Mouse (Mus musculus) CH12.LX (cell line): Measurements from ENCODE around the gene Csad. TPM values are rescaled to one million over a fixed set of nuclear protein-coding genes. Genes with fewer than 3 reads are reported as not detected.

Experiments
- DNase-seq: peaks from one replicate; pipeline ENCODE4 v3.0.0-alpha.2; 2013; ENCODE audit errors: extremely low read depth
- H3K27ac ChIP-seq: 2 replicates; pipeline ENCODE4 v1.5.1; 2012; ENCODE audit warnings: low read depth, mild to moderate bottlenecking, control low read depth, moderate library complexity; ENCODE audit not compliant: insufficient read depth
- H3K27me3 ChIP-seq: replicated peaks from 2 replicates; pipeline ENCODE3; 2012; ENCODE audit warnings: inconsistent platforms
- H3K36me3 ChIP-seq, 2 experiments: replicated peaks in 1 of 2; 2 replicates each; pipeline versions ENCODE3 to v1.6.1; 2012; ENCODE audit warnings: inconsistent platforms in 1 of 2, low read length in 1 of 2, mild to moderate bottlenecking in 1 of 2, mixed read lengths in 1 of 2, moderate library complexity in 1 of 2; ENCODE audit not compliant: control insufficient read depth in 1 of 2, insufficient read depth in 1 of 2
- H3K4me1 ChIP-seq, 2 experiments: 2 replicates each; pipeline ENCODE4 v1.6.1; 2012; ENCODE audit warnings: inconsistent platforms in 1 of 2, moderate library complexity in 1 of 2; ENCODE audit not compliant: insufficient read depth in 2 of 2, control insufficient read depth in 1 of 2
- H3K4me2 ChIP-seq: 2 replicates; pipeline ENCODE4 v1.6.1; 2012; ENCODE audit warnings: low read depth, mild to moderate bottlenecking, control low read depth; ENCODE audit not compliant: poor library complexity, insufficient read depth, severe bottlenecking
- H3K4me3 ChIP-seq, 3 experiments: fragments of 150-350 bp in 1 of 3; sonication (generic) in 1 of 3; replicated peaks in 1 of 3; 2 replicates each; pipeline versions ENCODE3 to v1.5.1; 2011 to 2012; ENCODE audit warnings: low read depth in 2 of 3, low read length in 2 of 3, mild to moderate bottlenecking in 2 of 3, moderate library complexity in 2 of 3, control low read depth in 1 of 3, improper control_type of control experiment in 1 of 3, inconsistent platforms in 1 of 3, mixed read lengths in 1 of 3; ENCODE audit not compliant: poor library complexity in 1 of 3
- H3K79me2 ChIP-seq: replicated peaks from 2 replicates; pipeline ENCODE4 v1.6.1; 2012; ENCODE audit warnings: mild to moderate bottlenecking, moderate library complexity; ENCODE audit not compliant: control insufficient read depth, poor library complexity, insufficient read depth, severe bottlenecking; ENCODE audit errors: extremely low read depth
- H3K9ac ChIP-seq: 2 replicates; pipeline ENCODE4 v1.6.1; 2012; ENCODE audit warnings: low read depth, mild to moderate bottlenecking, control low read depth, moderate library complexity; ENCODE audit not compliant: insufficient read depth
- H3K9me3 ChIP-seq: replicated peaks from 2 replicates; pipeline ENCODE3; 2012; ENCODE audit warnings: low read length, inconsistent platforms, mixed read lengths
- CTCF ChIP-seq, 2 experiments: IDR thresholded peaks in 1 of 2; conservative IDR thresholded peaks in 1 of 2; 2 replicates each; pipeline ENCODE4 v1.5.1; 2011 to 2012; ENCODE audit warnings: low read depth in 2 of 2, low read length in 2 of 2, improper control_type of control experiment in 1 of 2, inconsistent platforms in 1 of 2, mild to moderate bottlenecking in 1 of 2, moderate library complexity in 1 of 2
- GABPA ChIP-seq: IDR thresholded peaks from 2 replicates; pipeline ENCODE4 v1.6.1; 2012; ENCODE audit warnings: low read depth, low read length, improper control_type of control experiment, inconsistent platforms; ENCODE audit not compliant: insufficient replicate concordance
- HCFC1 ChIP-seq: IDR thresholded peaks from 2 replicates; pipeline ENCODE4 v1.6.1; 2012; ENCODE audit warnings: low read depth, mild to moderate bottlenecking, inconsistent platforms, low read length, improper control_type of control experiment
- MAFK ChIP-seq: IDR thresholded peaks from 2 replicates; pipeline ENCODE4 v1.6.1; 2011; ENCODE audit warnings: low read length, improper control_type of control experiment; ENCODE audit not compliant: insufficient replicate concordance
- MEF2A ChIP-seq: IDR thresholded peaks from 2 replicates; pipeline ENCODE4 v1.6.1; 2014; ENCODE audit warnings: low read depth, mild to moderate bottlenecking, inconsistent platforms, low read length, improper control_type of control experiment, borderline replicate concordance
- PAX5 ChIP-seq: IDR thresholded peaks from 2 replicates; pipeline ENCODE4 v1.6.1; 2012; ENCODE audit warnings: low read length, inconsistent platforms, mixed read lengths
- POLR2A ChIP-seq: IDR thresholded peaks from 2 replicates; pipeline ENCODE4 v1.6.1; 2011; ENCODE audit warnings: low read depth, mild to moderate bottlenecking, improper control_type of control experiment, low read length
- RCOR1 ChIP-seq: conservative IDR thresholded peaks from 2 replicates; pipeline ENCODE4 v1.6.1; 2012; ENCODE audit warnings: low read depth, mild to moderate bottlenecking, inconsistent platforms, low read length, improper control_type of control experiment
- SIN3A ChIP-seq: IDR thresholded peaks from 2 replicates; pipeline ENCODE4 v1.6.1; 2012; ENCODE audit warnings: low read length, improper control_type of control experiment, inconsistent platforms
- SMC3 ChIP-seq: IDR thresholded peaks from 2 replicates; pipeline ENCODE4 v1.6.1; 2011; ENCODE audit warnings: low read depth, low read length, improper control_type of control experiment
- TBP ChIP-seq: conservative IDR thresholded peaks from 2 replicates; pipeline ENCODE4 v1.6.1; 2011; ENCODE audit warnings: low read depth, low read length, improper control_type of control experiment
- ZC3H11A ChIP-seq: IDR thresholded peaks from 2 replicates; pipeline ENCODE4 v1.6.1; 2012; ENCODE audit warnings: low read depth, mild to moderate bottlenecking, inconsistent platforms, low read length, improper control_type of control experiment
- dilution Hi-C: fragments of 300-500 bp; cut with MboI; formaldehyde crosslinking; loops from 2 replicates; pipeline ENCODE4 v1.14.3; 2020; ENCODE audit warnings: low sequenced_read_pairs; ENCODE audit not compliant: extremely low pct_unique_long_range_greater_than_20kb, extremely low pct_ligation_motif_present
- in situ Hi-C: fragments of 300-500 bp; cut with MboI; formaldehyde crosslinking; loops from 3 replicates; pipeline ENCODE4 v1.14.3; 2019; ENCODE audit warnings: low sequenced_read_pairs, low pct_ligation_motif_present, low pct_unique_long_range_greater_than_20kb, mixed read lengths
- polyA plus RNA-seq: library from polyadenylated mRNA; unstranded; fragments of >175 nt; gene quantifications from 2 replicates; pipeline ENCODE4 v1.2.1, GENCODE M21; 2012; ENCODE audit warnings: low read depth; ENCODE audit not compliant: insufficient read length
- total RNA-seq, 2 experiments: library from RNA; depleted of rRNA; stranded (reverse); fragments of 300-350 nt in 1 of 2; fragments of >200 nt in 1 of 2; gene quantifications; 2 replicates each; pipeline ENCODE4 v1.2.3; 2012 to 2014

The Csad gene
- total and polyA plus RNA-seq, 3 experiments = 3.7 to 4.7 (median 3.8) TPM

DNA sequence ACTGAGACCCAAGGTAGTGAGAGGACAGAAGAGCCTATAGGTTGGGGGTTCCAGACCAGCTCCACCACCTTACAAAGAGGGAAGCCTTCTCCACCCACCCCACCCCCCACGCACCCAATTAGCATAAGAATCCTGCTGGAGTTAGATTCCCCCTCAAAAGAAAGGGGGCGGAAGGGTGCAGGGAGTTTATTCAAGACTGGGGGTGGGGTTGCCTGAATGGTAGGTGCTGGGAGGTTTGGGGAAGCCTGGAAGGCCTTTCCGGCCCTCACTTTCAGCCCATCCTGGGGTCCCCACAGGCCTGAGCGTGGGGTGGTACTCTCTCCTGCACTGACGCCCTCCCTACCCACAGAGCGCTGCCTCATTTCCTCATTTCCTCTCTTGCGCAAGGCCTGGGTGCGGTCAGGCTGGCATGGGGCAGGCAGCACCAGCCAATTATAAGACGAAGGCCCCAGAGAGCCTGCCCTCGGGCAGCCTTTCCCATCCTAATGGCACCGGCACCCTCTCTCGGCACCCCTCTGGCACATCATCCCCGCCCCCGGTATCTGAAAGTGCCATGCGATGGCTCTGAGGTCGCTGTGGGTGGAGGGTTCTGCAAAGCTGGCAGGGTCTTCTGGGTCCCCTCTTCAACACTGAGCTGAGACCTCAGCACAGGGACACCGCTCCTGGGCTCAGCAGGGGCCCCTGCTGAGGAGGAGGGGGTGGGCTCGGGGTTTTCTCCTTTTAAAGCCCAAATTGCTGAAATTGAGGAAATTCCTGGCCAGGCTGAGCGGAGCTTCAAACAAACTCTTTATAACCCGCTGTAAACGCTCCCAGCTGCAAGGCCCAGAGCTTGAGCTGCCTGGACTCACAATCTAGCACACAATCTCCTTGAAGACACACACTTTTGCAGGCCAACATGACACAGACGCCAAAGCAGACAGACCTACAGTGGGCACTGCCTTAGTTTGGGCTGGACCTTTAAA is 39.0 kb upstream of the Csad start:
- DNase-seq = no peak
- H3K9ac ChIP-seq = no peak overlapping the region
- no peak overlapping the region for H3K27ac ChIP-seq
- no peak overlapping the region for H3K4me2 ChIP-seq
- no peak overlapping the region for H3K4me3 ChIP-seq
- H3K4me1 ChIP-seq = peaks cover 6 to 34% of the 10 kb centered on the region in 2 experiments; a peak in 3 of 4 replicates
- no peaks in the 10 kb centered on the region for H3K79me2 ChIP-seq
- no peaks in the 10 kb centered on the region for H3K36me3 ChIP-seq
- TF ChIP-seq ZC3H11A (no peak), GABPA (no peak), SIN3A (no peak), TBP (no peak), HCFC1 (no peak), RCOR1 (no peak), MEF2A (no peak), MAFK (no peak)
- TF ChIP-seq, all 38 proteins: peak for 0
- dilution Hi-C loops (no loop called here), in situ Hi-C loops (no loop called here)
- no peaks in the 10 kb centered on the region for H3K9me3 ChIP-seq
- H3K27me3 ChIP-seq = peaks cover 50% of the 10 kb centered on the region

DNA sequence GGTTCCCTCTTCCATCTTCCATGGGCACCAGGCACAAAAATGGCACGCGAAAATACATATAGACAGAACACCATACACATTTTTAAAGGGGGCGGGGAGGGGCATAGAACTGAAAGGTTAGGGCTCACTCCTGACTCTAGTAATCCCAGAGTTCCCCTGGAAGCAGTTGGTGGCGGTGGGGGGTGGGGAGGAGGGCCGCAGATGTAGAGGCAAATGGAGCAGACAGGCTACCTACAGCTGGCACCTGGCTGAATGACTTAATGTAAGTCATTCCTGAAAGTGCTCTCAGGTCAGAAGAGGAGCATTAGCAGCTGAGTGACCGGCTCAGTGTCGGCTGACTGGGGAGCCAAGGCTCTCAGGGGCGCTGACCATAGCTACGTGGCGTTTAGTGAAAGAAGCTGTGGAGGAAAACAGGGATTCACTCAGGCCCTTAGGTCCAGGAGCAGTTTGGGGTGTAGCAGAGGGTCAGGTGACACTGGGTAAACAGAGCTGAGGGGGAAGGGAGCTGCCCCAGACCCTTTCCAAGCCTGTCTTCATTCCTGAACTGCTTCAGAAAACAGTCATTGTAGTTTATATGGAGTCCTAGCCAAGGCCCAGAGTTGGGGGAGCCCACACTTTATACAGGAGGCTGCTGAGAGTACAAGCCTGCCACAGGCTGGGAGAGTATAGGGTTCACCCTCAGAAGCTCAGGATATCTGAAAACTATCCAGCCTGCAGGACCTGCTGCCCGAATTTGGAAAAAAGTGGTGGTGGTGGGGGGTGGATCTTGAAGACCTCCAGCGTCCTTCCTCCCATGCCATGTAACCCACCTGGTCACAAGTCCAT is 38.1 kb upstream of the Csad start:
- no peak for DNase-seq
- H3K4me2 ChIP-seq = no peak overlapping the region
- in situ Hi-C loops (no loop called here), dilution Hi-C loops (no loop called here)
- H3K9ac ChIP-seq = no peak overlapping the region
- no peaks in the 10 kb centered on the region for H3K79me2 ChIP-seq
- no peak for TF ChIP-seq GABPA
- no peak for TF ChIP-seq CTCF (conservative IDR thresholded peaks at IDR 0.05 in 1 of 2, IDR thresholded peaks at IDR 0.05 in 1 of 2; ENCODE audit: low read depth in 2 of 2, low read length in 2 of 2)
- TF ChIP-seq POLR2A = no peak
- no peak for TF ChIP-seq SMC3
- TF ChIP-seq PAX5 = no peak
- H3K36me3 ChIP-seq = no peaks in the 10 kb centered on the region
- peaks cover 41% of the 10 kb centered on the region for H3K27me3 ChIP-seq
- H3K4me3 ChIP-seq = no peak overlapping the region
- H3K4me1 ChIP-seq = peaks cover 6 to 31% of the 10 kb centered on the region in 2 experiments; a peak in 3 of 4 replicates
- H3K27ac ChIP-seq = no peak overlapping the region
- H3K9me3 ChIP-seq = no peaks in the 10 kb centered on the region
